Mouse (Mus musculus) ZHBTc4 (cell line): ENCODE measurements at regions not wholly inside any gene's neighbourhood (a gene's known extent, or its start where the extent isn't known, plus 50 kb on each side); places are given as distances from the start of the nearest gene placed in this dataset.

ENCODE experiments used
- DNase-seq: peaks from one replicate; pipeline ENCODE4 v3.0.0-alpha.2; 2011; ENCODE audit warnings: low read depth, low spot score

DNA sequence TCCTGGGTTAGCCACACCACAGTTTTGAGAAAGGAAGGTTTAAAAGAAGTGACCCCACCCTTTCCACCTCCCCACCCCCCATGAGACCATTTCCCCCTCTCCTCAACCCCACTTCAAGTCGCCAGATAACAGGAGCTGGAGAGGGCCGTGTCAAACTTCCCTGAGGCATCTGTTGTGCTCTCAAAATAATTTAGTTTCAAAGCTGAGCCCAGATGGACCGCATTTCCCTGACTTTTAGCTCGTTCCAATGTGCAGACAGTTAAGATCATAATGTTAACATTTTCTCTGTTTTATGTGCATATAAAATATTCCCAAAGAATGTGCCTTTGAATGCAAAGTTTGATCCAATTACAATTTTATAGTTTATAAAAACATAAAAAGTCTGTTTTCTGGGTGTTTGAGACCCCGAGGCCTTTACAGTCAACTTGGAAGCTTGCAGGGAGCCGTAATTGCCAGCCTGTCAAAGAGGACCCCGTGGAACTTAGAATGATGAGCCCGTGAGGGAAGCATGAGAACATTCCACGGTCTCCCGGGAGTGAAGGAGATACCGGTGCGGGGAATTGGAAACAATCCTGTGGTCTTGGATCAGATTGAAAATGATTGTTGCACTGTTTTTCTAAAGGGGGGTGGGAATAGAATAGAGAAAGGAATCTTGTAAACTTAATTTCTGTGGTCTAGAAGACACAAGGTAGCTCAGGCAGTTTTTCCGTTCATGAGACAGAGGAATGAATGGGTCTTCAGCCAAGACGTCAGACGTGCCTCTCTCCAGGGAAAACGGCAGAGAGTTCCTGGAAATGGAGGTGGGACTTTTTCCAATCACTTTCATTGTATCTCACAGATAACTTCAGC, 903.3 kb downstream of the Mrps31 start:
- no peak for DNase-seq

DNA sequence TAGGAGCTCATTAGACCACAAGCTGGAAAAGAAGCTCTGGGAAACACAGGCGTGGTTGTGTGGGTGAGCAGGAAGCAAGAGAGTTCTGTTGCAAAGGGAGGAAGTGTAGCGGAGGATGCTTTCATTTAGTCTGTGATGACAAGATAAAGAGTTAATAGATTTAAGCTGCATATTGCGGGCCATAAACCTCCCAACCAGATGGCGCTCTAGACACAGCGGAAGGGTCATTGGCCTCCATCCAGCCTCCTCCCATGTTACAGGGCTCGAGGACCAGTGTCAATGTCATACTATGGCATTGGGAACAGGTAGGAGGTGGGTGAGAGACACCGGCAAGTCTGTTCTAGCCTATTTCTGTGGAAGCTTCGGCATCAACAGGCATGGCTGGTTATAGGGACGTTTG, 908.4 kb downstream of the Mrps31 start:
- peak; percentile 27 for DNase-seq

DNA sequence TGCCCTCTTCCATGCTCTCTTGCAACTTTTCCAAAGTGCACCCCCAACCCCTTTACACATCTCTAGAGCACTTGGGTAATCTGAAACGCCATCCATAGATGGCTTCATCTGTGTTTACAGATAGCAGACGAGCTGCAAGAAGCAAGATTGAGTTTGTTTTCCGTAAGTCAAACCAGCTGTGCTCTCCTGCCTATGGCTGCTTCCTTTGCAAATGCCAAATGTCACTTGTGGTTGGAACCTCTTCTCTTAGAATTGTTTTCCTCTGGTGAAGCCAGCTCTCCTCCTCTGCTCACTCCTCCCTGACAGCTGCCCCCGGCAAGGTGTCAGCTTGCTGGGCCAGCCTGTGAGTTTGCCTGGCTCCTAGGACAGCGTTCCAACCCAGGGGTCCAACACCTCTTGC, 910.0 kb downstream of the Mrps31 start:
- no peak for DNase-seq

DNA sequence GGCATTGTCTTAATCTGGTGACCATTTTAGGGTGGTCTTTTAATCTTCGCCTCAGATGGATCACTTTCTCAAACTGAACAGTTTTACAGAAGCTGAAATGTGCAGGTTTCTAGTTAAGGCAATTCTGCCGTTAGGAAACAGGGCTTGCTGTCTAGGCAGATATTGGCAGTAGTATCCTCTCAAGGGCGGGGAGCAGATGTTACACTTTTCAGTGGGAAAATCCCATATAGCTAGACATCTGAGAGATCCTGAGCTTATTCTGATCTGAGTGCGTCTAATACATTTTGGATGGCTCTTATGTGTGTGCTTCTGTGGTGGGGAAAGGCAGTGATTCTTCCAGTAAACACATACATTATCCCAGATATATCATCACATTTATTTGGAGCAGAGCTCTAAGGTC, 916.1 kb downstream of the Mrps31 start:
- no peak for DNase-seq

DNA sequence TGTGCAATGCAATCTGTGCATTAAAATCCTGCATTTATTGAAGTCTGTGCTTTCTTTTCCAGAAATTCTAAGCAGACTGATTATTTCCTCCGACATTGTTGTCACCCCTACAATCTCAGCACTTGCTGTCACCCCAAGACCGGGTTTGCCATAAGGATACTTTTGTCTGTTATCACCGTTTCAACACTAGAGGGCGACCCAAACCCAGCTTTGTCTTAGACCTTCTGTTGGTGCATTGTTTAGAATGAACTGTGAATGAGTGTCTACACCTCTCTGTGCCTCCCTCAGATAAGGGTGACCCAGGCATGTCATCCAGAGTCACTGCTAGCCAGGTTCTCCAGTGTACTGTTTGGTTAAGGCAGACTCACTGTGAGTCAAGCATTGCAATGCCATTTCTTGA, 933.0 kb downstream of the Mrps31 start:
- peak; percentile 79 for DNase-seq

DNA sequence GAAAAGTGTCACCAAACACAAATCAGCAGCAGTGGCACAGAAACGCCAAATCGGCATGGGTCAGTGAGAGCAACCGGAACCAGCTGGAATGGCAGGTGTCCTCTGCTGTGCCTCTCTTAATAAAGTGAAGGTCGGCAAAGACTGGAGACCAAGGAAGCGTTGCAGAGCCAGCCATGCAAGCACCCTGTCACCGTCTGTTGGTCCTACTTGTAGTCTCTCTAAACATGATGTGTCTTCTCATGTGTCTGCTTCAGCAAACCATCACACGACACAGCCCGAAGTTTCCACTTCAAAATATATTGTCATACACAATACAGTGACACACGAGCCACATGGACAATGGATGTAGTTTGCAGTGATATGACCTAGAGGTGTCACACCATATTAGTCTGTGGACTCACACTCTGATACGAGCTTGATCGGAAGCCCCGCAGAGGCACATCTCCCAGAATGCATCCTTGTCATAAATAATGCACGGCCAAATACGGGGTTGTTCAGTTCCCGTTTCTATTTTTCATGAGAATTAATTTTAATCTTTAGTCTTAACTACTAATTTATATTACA, 940.3 kb downstream of the Mrps31 start:
- DNase-seq, result no peak

DNA sequence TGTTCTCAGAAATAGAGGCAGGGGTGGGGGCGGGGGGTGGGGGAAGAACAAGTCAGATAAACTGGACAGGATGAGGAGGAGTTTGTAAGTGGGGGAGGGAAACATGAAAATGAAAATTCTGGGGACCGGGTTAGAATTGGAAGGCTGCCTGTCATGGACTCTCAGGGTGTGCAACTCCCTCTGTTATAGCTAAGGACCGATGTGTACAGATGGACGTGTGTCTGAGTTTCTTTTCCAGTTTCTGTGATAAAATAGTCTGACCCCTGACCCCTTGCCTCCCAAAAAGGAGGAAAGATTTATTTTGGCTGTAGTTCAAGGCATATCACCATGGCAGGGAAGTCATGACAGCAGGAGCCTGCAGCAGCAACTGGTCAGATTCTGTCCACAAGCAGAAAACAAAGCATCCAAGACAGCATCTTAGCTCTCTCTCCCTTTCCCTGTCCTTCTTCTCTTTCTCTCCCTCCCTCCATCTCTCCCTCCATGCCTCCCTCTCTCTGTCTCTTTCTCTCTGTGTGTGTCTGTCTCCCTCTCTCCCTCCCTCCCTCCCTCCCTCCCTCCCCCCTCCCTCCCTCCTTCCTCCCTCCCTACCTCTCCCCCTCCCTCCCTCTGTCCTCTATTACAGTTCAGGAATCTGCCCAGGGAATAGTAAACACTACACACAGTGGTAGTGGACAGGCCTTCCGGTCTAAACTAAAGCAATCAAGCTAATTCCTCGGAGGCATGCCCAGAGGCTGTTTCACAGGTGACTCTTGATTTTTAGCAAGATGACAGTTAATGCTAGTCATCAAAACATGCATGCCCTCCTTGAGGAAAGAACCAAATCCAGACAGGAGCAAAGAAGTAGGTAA, 941.3 kb downstream of the Mrps31 start:
- no peak for DNase-seq

DNA sequence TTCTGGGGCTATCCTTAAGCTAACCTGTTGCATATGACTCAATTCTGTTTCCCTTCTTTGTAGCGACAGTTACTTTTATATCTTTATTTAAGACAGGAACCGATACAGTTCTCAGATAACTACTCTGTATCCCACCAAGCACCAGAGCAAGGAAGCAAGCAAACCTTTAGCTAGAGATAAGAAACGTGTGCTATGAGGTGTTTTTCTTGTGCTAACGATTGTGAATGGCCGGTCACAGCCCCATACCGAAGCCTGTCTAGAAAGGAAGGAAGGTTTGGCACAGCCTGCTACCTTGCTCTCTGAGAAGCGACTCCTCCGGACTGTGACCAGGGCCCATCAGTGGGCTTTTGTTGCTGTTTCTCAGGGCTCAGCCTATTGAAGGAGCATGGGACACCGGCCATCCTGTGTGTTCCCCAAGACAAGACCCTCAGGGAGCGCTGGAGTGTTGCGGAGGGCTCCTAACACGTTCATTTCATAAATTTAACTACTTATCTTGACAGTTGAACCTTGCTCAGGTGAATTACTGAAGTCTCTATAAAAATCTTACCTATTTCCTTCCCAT, 949.0 kb downstream of the Mrps31 start:
- peak; percentile 41 for DNase-seq

DNA sequence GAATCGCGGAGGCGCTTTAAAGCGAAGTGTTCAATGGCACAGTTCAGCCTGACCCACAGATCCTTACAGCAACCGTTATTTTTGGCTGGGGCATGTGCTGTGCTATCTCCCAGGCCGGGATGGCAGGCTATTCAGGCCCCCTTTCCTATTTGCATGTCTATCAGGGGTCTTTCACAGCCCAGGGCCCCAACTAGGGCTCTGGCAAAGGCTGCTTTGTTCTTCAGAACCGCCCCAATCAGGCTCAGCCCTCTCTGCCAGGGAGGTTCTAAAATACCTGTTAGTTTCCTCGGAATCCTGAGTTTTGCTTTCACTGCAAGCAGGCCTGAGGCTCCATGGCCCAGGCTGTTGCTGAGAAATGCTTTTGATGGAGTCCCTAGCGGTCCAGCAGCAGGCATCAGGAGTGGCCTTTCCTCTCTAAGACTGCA, 949.7 kb downstream of the Mrps31 start:
- peak; percentile 85 for DNase-seq
